Mouse (Mus musculus) forebrain, embryonic 14.5 days (tissue): ENCODE results near the gene Capn3. TPM values are rescaled to one million over a fixed set of nuclear protein-coding genes. Genes with fewer than 3 reads are reported as not detected.
A peak's percentile ranks its signal among the peaks of the same experiment; 100 is the strongest.

Experiments used
- ATAC-seq: fragments of 200-750 bp; cut with Nextera tagmentation; 2 replicates; pipeline ENCODE4 v1.8.0; 2017; ENCODE audit warnings: mild to moderate bottlenecking, moderate library complexity
- DNase-seq: peaks from one replicate; pipeline ENCODE4 v3.0.0-alpha.2; 2015; ENCODE audit warnings: low spot score
- H3K27ac ChIP-seq: fragments of 300-500 bp; sonication (generic); 2 replicates; pipeline ENCODE4 v1.5.1; 2014; ENCODE audit warnings: low read depth, mild to moderate bottlenecking, control low read depth, low read length, moderate library complexity
- H3K27me3 ChIP-seq: fragments of 300-500 bp; sonication (generic); replicated peaks from 2 replicates; pipeline ENCODE4 v1.6.1; 2014; ENCODE audit warnings: low read length, control low read depth, mixed read lengths; ENCODE audit not compliant: control insufficient read depth, insufficient read depth
- H3K36me3 ChIP-seq: fragments of 300-500 bp; sonication (generic); 2 replicates; pipeline ENCODE4 v1.6.1; 2014; ENCODE audit warnings: low read length, control low read depth; ENCODE audit not compliant: control insufficient read depth, insufficient read depth
- H3K4me1 ChIP-seq: fragments of 300-500 bp; sonication (generic); 2 replicates; pipeline ENCODE4 v1.6.1; 2014; ENCODE audit warnings: antibody characterized with exemption, low read length, control low read depth; ENCODE audit not compliant: control insufficient read depth, insufficient read depth
- H3K4me2 ChIP-seq: fragments of 300-500 bp; sonication (generic); 2 replicates; pipeline ENCODE4 v1.6.1; 2014; ENCODE audit warnings: mild to moderate bottlenecking, control low read depth, low read length
- H3K4me3 ChIP-seq: fragments of 300-500 bp; sonication (generic); 2 replicates; pipeline ENCODE4 v1.5.1; 2014; ENCODE audit warnings: low read depth, low read length, control low read depth
- H3K9ac ChIP-seq: fragments of 300-500 bp; sonication (generic); 2 replicates; pipeline ENCODE4 v1.6.1; 2014; ENCODE audit warnings: mild to moderate bottlenecking, low read length, control low read depth, moderate library complexity
- H3K9me3 ChIP-seq: fragments of 300-500 bp; sonication (generic); replicated peaks from 2 replicates; pipeline ENCODE4 v1.6.1; 2016; ENCODE audit warnings: low read length, control low read depth, mixed read lengths; ENCODE audit not compliant: control insufficient read depth
- WGBS: fragments of 180-500 bp; shearing (Covaris S2); extraction: QIAGEN DNeasy Blood & Tissue Kit; methylation state at CpG from one replicate; pipeline ENCODE4 v1.1.7; 2014; 5-methylcytosine and 5-hydroxymethylcytosine counted together
- polyA plus RNA-seq: library from polyadenylated mRNA; unstranded; fragments of >200 nt; fragmentation: Nextera tagmentation; extraction: Ambion mirVana; gene quantifications from 2 replicates; pipeline ENCODE4 v1.2.1, GENCODE M21; 2014

Capn3 gene
- polyA plus RNA-seq, 1 experiment from 2014 or later = 0.60 TPM

DNA sequence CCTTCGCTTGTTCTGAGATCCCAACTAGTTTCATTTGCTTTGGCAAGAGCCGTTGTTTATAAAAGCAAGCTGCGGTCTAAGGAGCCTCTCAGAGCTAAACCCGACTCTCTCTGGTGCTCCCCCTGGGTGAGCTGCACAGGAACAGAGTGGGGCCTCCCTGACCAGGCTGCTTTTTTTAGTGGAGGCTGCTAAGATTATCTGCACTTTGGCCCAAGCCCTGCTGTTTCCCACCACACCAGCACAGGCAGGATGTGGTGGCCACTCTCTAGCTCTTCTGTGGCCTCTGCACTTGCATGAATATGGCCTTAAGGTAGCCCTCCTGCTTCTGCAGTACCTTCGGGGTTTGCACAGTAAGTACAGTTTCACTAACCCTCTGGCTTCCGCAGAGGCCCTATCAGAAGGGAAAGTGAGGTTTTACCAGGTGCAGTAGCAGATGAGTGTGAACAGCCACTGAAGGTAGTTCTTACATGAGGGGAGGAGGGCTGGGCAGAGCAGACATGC, 44.2 kb downstream of the Capn3 start:
- DNase-seq (no peak), ATAC-seq (no peak)
- peaks cover 6% of the 10 kb centered on the region for H3K36me3 ChIP-seq
- H3K4me2 ChIP-seq = no peak overlapping the region
- no peaks in the 10 kb centered on the region for H3K4me1 ChIP-seq
- H3K9me3 ChIP-seq = no peaks in the 10 kb centered on the region
- no peak overlapping the region for H3K4me3 ChIP-seq
- H3K27me3 ChIP-seq = no peaks in the 10 kb centered on the region
- H3K27ac ChIP-seq = no peak overlapping the region
- no peak overlapping the region for H3K9ac ChIP-seq
- WGBS = 84% methylated on average over 6 of the region's 6 CpGs

DNA sequence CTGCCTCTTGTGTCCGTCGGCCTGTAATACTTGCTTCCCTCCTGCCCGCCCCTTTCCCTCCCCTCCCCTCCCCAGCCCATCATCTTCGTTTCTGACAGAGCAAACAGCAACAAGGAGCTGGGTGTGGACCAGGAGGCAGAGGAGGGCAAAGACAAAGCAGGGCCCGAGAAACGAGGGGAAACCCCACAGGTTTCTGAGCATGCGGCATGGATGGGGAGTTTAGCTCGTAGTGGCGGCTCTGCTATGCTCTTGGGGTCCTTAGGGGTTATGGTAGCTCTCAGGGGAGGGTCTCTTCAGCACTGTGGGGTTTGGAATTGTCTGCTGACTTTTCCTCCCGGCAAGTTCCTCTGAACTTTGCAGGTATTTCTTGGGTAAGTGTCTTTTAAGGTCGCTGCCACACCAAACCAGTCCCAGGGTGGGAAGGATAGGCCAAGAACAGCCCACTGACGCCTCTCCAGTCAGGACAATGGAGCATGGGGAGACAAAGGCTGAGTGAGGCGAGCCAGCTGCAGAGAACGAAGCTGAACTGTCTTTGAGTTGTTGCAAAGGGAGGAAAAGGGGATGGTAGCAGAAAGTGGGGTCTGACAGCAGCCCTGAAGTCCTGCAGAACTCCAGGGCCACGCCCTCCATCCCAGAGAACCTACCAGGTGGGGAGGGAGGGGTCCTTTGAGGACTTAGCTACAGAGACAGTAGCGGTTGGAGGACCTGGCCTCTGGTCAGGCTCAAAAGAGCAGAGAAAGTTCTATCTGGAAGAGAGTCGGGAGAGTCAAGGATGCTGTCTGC, 45.5 kb downstream of the Capn3 start:
- Histone ChIP-seq H3K9ac (no peak overlapping the region), H3K4me1 (no peaks in the 10 kb centered on the region), H3K9me3 (no peaks in the 10 kb centered on the region), H3K27me3 (no peaks in the 10 kb centered on the region), H3K4me2 (no peak overlapping the region), H3K27ac (no peak overlapping the region), H3K36me3 (peaks cover 18% of the 10 kb centered on the region), H3K4me3 (no peak overlapping the region)
- ATAC-seq (no peak), DNase-seq (no peak)
- 42% methylated on average over 17 of the region's 17 CpGs for WGBS

DNA sequence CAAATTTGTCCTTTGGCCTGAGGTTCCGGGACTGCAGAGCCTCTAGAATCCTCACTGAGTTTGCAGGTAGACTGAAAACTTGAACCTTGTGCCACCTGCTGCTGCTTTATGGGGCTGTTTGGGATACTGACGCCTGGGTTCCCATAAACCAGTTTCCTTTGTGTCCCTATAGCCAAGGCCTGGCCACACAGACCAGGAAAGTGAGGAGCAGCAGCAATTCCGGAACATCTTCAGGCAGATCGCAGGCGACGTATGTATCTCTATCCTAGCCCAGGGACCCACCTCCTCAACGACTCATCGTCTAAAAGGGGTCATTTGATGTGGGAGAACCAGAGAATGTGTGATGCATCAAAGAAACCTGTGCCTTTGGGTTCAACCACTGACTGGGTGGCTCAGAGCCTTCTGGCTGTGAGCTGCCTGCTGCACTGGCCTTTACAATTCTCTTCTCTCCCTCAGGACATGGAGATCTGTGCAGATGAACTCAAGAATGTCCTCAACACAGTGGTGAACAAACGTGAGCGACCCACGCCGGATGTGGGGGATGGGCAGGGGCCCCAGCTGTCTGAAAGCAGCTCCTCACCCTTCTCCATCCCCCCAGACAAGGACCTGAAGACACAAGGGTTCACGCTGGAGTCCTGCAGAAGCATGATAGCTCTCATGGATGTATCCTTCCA, 46.2 kb downstream of the Capn3 start:
- Histone ChIP-seq H3K4me3 (no peak overlapping the region), H3K9me3 (no peaks in the 10 kb centered on the region), H3K4me2 (no peak overlapping the region), H3K4me1 (no peaks in the 10 kb centered on the region), H3K36me3 (peaks cover 18% of the 10 kb centered on the region), H3K27ac (no peak overlapping the region), H3K27me3 (no peaks in the 10 kb centered on the region), H3K9ac (no peak overlapping the region)
- ATAC-seq = no peak
- DNase-seq = no peak
- 73% methylated on average over 13 of the region's 13 CpGs for WGBS

DNA sequence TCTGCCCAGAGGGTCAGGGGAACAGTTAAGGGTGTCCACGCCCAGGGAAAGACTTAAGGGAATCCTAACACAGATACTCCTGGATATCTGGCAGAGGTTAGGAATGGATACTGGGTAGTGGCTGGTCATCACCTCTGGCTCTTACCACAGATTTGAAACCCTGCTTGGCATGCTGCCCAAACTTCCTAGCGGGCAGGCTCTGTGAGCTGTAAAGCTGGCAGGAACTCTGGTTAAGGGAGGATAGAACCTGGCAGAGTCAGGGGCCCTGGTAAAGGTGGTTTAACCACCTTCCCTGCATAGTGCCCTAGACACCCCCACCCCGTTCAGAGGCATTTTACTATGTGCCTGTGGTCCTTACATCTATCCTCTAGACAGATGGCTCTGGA, 46.8 kb downstream of the Capn3 start:
- H3K9ac ChIP-seq = no peak overlapping the region
- H3K4me2 ChIP-seq = no peak overlapping the region
- H3K9me3 ChIP-seq = no peaks in the 10 kb centered on the region
- no peaks in the 10 kb centered on the region for H3K27me3 ChIP-seq
- H3K4me3 ChIP-seq = no peak overlapping the region
- ATAC-seq (no peak), DNase-seq (peak; percentile 4)
- no peak overlapping the region for H3K27ac ChIP-seq
- H3K36me3 ChIP-seq = peaks cover 18% of the 10 kb centered on the region
- 70% methylated on average over 3 of the region's 3 CpGs for WGBS
- no peaks in the 10 kb centered on the region for H3K4me1 ChIP-seq

DNA sequence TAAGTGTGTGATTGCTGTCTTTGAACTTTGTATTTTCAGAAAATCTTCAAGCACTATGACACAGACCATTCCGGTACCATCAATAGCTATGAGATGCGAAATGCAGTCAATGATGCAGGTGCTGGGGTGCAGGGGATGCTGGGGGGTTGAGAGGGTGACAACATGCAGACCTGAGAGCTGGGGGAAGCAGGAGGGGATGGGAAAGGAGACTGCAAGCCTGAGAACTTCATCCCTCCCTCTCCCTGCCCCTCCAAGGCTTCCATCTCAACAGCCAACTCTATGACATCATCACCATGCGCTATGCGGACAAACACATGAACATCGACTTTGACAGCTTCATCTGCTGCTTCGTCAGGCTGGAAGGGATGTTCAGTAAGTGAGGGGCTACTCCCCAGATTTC, 47.3 kb downstream of the Capn3 start:
- WGBS = 91% methylated on average over 6 of the region's 6 CpGs
- Histone ChIP-seq H3K4me3 (no peak overlapping the region), H3K9ac (no peak overlapping the region), H3K27ac (no peak overlapping the region), H3K36me3 (peaks cover 21% of the 10 kb centered on the region), H3K4me2 (no peak overlapping the region), H3K4me1 (no peaks in the 10 kb centered on the region), H3K9me3 (no peaks in the 10 kb centered on the region), H3K27me3 (no peaks in the 10 kb centered on the region)
- DNase-seq (no peak), ATAC-seq (no peak)

DNA sequence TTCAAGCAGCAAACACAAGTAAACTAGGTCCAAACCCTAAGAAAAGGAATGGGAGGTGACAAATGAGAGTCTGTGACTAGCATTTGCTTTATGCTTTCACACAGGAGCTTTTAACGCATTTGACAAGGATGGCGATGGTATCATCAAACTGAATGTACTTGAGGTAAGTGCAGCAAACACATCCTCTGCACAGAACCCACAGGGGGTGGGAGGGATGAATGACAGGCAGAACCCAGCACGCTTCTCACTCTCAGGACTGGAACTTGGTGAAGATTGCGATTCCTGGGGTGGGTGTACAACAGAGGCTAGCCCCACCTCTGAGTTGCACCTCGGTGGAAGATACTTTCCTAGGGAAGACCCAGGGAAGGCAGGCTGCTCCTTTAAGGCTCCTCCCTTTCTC, 48.2 kb downstream of the Capn3 start:
- Histone ChIP-seq H3K4me2 (no peak overlapping the region), H3K36me3 (peaks cover 29% of the 10 kb centered on the region), H3K27ac (no peak overlapping the region), H3K27me3 (no peaks in the 10 kb centered on the region), H3K9me3 (no peaks in the 10 kb centered on the region), H3K9ac (no peak overlapping the region), H3K4me1 (no peaks in the 10 kb centered on the region), H3K4me3 (no peak overlapping the region)
- WGBS = 80% methylated on average over 5 of the region's 5 CpGs
- DNase-seq = no peak
- no peak for ATAC-seq

DNA sequence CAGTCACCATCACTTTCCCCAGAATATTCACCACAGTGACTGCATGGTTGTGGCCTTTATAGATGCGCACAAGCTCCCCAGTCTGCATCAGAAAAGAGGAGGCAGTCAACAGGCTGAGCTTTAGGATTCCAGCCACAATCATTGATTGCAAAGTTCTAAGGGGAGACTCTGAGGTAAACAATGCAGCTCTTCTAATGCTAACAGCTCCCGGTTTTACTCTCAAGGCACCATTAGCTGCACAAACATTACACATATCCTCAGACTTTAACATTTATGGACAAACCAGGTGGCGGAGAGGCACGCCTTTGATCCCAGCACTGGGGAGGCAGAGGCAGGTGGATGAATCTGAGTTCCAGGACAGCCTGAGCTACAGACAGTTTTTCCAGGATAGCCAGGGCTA, 58.4 kb downstream of the Capn3 start:
- no peaks in the 10 kb centered on the region for H3K4me1 ChIP-seq
- H3K27me3 ChIP-seq = no peaks in the 10 kb centered on the region
- no peak overlapping the region for H3K4me2 ChIP-seq
- WGBS = 90% methylated on average over 4 of the region's 4 CpGs
- H3K9me3 ChIP-seq = no peaks in the 10 kb centered on the region
- no peak overlapping the region for H3K4me3 ChIP-seq
- H3K36me3 ChIP-seq = peaks cover 86% of the 10 kb centered on the region
- ATAC-seq (no peak), DNase-seq (no peak)
- H3K9ac ChIP-seq = no peak overlapping the region
- H3K27ac ChIP-seq = no peak overlapping the region

DNA sequence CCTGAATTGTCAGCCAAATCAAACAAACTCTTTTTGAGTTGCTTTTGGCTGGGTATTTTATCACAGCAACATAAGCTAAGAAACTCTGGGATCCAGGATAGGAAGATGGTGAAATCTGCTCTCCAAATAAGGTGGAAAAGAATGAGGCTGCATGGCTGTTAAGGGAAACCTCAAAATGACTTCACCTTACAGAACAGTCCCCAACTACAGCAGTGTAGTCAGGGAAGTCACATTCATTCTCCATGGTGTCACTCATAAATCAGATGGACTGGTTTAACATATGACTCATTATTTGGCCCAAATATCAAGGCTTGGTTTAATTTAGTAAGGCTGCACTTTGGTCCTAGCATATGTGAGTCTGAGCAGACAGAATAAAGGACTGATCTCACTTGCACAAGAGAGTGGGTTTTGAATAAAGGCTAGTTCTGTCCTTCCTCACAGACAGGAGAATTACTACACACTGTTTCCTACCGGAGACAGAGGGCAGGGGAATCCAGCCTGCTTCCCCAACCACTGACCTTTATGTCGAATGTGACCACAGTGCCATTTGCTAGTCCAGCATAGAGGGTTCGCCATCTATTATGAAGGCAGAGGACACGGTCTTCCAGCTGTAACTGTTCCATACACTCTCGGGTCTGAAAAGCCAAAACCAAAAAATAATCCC, 62.9 kb downstream of the Capn3 start:
- Histone ChIP-seq H3K27me3 (no peaks in the 10 kb centered on the region), H3K4me1 (no peaks in the 10 kb centered on the region), H3K4me2 (no peak overlapping the region), H3K36me3 (peaks cover 97% of the 10 kb centered on the region), H3K9ac (no peak overlapping the region), H3K4me3 (no peak overlapping the region), H3K9me3 (no peaks in the 10 kb centered on the region), H3K27ac (no peak overlapping the region)
- DNase-seq = no peak
- WGBS = 95% methylated on average over 5 of the region's 5 CpGs
- no peak for ATAC-seq

DNA sequence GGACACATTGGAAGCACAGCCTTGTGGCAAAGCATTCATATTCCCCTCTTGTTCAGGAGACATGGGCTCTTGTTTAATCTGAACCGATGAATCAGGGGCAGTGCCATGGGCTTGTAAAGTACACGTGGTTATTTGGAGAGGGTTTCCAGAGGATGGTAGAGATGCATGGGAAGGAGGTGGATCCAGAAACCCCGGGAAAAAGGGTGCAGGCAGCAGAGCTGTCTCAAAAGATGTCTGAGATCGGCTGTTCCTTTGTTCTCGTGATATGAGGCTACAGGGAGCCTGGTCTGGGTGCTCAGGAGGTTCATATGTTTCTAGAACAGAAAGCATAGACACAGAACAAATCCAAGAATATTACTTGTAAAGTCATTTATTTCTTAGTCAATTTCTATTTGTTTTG, 71.0 kb downstream of the Capn3 start:
- no peaks in the 10 kb centered on the region for H3K27me3 ChIP-seq
- no peaks in the 10 kb centered on the region for H3K4me1 ChIP-seq
- H3K27ac ChIP-seq = no peak overlapping the region
- peaks cover 90% of the 10 kb centered on the region for H3K36me3 ChIP-seq
- ATAC-seq (no peak), DNase-seq (no peak)
- H3K4me2 ChIP-seq = no peak overlapping the region
- no peaks in the 10 kb centered on the region for H3K9me3 ChIP-seq
- H3K4me3 ChIP-seq = no peak overlapping the region
- no peak overlapping the region for H3K9ac ChIP-seq
- WGBS = 87% methylated on average over 5 of the region's 5 CpGs
